Mouse (Mus musculus): ENCODE measurements around the gene Ly6g6c. TPM values are rescaled to one million over a fixed set of nuclear protein-coding genes. Genes with fewer than 3 reads are reported as not detected.

The Ly6g6c gene
- total RNA-seq, 2 experiments from 2014 or later, result not detected

GRCm38 (mm10) chr17:35055691-35056495 lies 9.3 kb upstream of the Ly6g6c start:
- DNase-seq (ENCODE audit: low spot score), result no peak

- no peak for DNase-seq (ENCODE audit: low spot score)
Measured at GRCm38 (mm10) chr17:35057090-35057489, 8.1 kb upstream of the Ly6g6c start.

- DNase-seq (ENCODE audit: low spot score), result no peak
Measured at GRCm38 (mm10) chr17:35058316-35058715, 6.9 kb upstream of the Ly6g6c start.

GRCm38 (mm10) chr17:35058911-35059892 lies 6.0 kb upstream of the Ly6g6c start, which contains the start of gene Ddah2:
Gene Ddah2, plus strand, starts transcription at chr17:35059035.
- DNase-seq (ENCODE audit: low spot score), result peak; percentile 89

GRCm38 (mm10) chr17:35060071-35060470 lies 5.1 kb upstream of the Ly6g6c start:
- DNase-seq (ENCODE audit: low spot score), result no peak

GRCm38 (mm10) chr17:35060737-35061297 lies 4.4 kb upstream of the Ly6g6c start:
- DNase-seq (ENCODE audit: low spot score), result no peak

- no peak for DNase-seq (ENCODE audit: low spot score)
Measured at GRCm38 (mm10) chr17:35061299-35061698, 3.9 kb upstream of the Ly6g6c start.

- DNase-seq (ENCODE audit: low spot score), result no peak
Measured at GRCm38 (mm10) chr17:35063466-35063865, 1.7 kb upstream of the Ly6g6c start.

- DNase-seq (ENCODE audit: low spot score), result no peak
Measured at GRCm38 (mm10) chr17:35064378-35064877, 760 bp upstream of the Ly6g6c start.

- DNase-seq (ENCODE audit: low spot score), result no peak
Measured at GRCm38 (mm10) chr17:35066084-35066483, 896 bp downstream of the Ly6g6c start, which contains the start of gene Mpig6b. Gene Mpig6b, minus strand, starts transcription at chr17:35066184.

- DNase-seq (ENCODE audit: low spot score), result no peak
Measured at GRCm38 (mm10) chr17:35068213-35068914, 3.2 kb downstream of the Ly6g6c start.

- DNase-seq (ENCODE audit: low spot score), result peak; percentile 54
Measured at GRCm38 (mm10) chr17:35070556-35071229, 5.5 kb downstream of the Ly6g6c start.

GRCm38 (mm10) chr17:35071454-35071853 lies 6.3 kb downstream of the Ly6g6c start:
- DNase-seq (ENCODE audit: low spot score), result no peak

GRCm38 (mm10) chr17:35074097-35074496 lies 8.9 kb downstream of the Ly6g6c start:
- DNase-seq (ENCODE audit: low spot score), result no peak

- no peak for DNase-seq (ENCODE audit: low spot score)
Measured at GRCm38 (mm10) chr17:35076507-35077176, 11.5 kb downstream of the Ly6g6c start, which contains the start of gene Ly6g6e. Gene Ly6g6e, plus strand, starts transcription at chr17:35076902.

- no peak for DNase-seq (ENCODE audit: low spot score)
Measured at GRCm38 (mm10) chr17:35077285-35077684, 12.1 kb downstream of the Ly6g6c start.

GRCm38 (mm10) chr17:35077786-35078233 lies 12.6 kb downstream of the Ly6g6c start, which contains the start of gene Ly6g6d:
Gene Ly6g6d, minus strand, starts transcription at chr17:35078065.
- peak; percentile 46 for DNase-seq (ENCODE audit: low spot score)

GRCm38 (mm10) chr17:35079778-35080177 lies 14.6 kb downstream of the Ly6g6c start:
- no peak for DNase-seq (ENCODE audit: low spot score)

- no peak for DNase-seq (ENCODE audit: low spot score)
Measured at GRCm38 (mm10) chr17:35080248-35080647, 15.1 kb downstream of the Ly6g6c start.

Measured in gastrocnemius, adult 18-20 months (tissue).